Mouse (Mus musculus) cortical plate, adult 2 months (tissue): ENCODE data around the gene H2-Q6. TPM values are rescaled to one million over a fixed set of nuclear protein-coding genes. Genes with fewer than 3 reads are reported as not detected.
"Not testable (repeated sequence)": the region's sequence is repeated elsewhere in the genome, so short reads cannot be mapped to it uniquely, and the experiment has no call there.

Experiments used
- H3K27ac ChIP-seq: fragments of 200-500 bp; 2 replicates; pipeline ENCODE4 v1.5.1; 2012; ENCODE audit warnings: low read length, control low read depth, inconsistent platforms; ENCODE audit not compliant: insufficient read depth
- H3K4me1 ChIP-seq: fragments of 200-500 bp; 2 replicates; pipeline ENCODE4 v1.6.1; 2011; ENCODE audit warnings: low read length; ENCODE audit not compliant: control insufficient read depth, insufficient read depth
- H3K4me3 ChIP-seq: fragments of 200-500 bp; 2 replicates; pipeline ENCODE4 v1.5.1; 2011; ENCODE audit warnings: mild to moderate bottlenecking, low read length, control low read depth; ENCODE audit not compliant: insufficient read depth
- CTCF ChIP-seq: fragments of 200-500 bp; IDR thresholded peaks from 2 replicates; pipeline ENCODE4 v1.5.1; 2011; ENCODE audit warnings: mild to moderate bottlenecking, control low read depth, low read length; ENCODE audit not compliant: insufficient read depth; ENCODE audit errors: extremely low read depth
- POLR2A ChIP-seq: fragments of 200-500 bp; IDR thresholded peaks from 2 replicates; pipeline ENCODE4 v1.6.1; 2011; ENCODE audit warnings: mild to moderate bottlenecking, low read length, control low read depth; ENCODE audit not compliant: insufficient read depth; ENCODE audit errors: extremely low read depth
- polyA plus RNA-seq: library from polyadenylated mRNA; depleted of rRNA; stranded (reverse); fragments of >200 nt; gene quantifications from 2 replicates; pipeline ENCODE4 v1.2.3, GENCODE M21; 2012; rRNA removed

The H2-Q6 gene
- polyA plus RNA-seq = 1.2 and 1.7 TPM in 2 replicates

DNA sequence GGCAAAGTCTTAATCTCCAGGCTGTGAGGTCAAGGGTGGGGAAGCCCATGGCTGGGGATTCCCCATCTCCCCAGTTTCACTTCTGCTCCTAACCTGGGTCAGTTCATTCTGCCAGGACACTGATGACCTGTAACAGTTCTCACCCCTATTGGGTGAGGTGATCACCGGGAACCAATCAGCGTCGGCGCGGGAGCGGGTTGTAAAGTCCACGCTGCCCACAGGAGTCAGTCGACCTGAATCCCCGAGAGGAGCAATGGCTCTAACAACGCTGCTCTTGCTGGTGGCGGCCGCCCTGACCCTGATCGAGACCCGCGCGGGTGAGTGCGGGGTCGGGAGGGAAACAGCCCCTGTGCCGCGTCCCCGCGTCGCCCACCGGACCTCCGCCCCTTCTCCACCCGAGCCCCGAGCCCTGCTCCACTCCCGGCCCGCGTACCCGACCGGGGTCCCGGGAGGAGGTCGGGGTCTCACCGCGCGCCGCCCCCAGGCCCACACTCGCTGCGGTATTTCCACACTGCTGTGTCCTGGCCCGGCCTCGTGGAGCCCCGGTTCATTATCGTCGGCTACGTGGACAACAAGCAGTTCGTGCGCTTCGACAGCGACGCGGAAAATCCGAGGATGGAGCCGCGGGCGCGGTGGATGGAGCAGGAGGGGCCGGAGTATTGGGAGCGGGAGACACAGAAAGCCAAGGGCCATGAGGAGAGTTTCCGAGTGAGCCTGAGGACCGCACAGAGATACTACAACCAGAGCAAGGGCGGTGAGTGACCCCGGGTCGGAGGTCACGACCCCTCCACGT, at the start of gene H2-Q6:
TSS of gene H2-Q6 (plus strand) at position 227 of the 793 bp plus-strand sequence.
- H3K4me1 ChIP-seq, H3K27ac ChIP-seq, H3K4me3 ChIP-seq: not testable (repeated sequence)

DNA sequence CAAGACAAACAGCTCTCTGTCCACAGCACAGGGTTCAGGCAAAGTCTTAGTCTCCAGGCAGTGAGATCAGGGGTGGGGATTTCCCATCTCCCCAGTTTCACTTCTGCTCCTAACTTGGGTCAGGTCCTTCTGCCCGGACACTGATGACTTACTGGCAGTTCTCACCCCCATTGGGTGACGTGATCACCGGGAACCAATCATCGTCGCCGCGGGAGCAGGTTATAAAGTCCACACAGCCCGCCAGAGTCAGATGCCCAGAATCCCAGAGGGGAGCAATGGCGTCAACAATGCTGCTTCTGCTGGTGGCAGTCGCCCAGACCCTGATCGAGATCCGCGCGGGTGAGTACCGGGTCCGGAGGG, 45.3 kb upstream of the H2-Q6 start, which contains the start of gene H2-Q4:
TSS of gene H2-Q4 (plus strand) at position 249 of the 360 bp plus-strand sequence.
- H3K4me1 ChIP-seq = no peaks in the 10 kb centered on the region
- peak within 1 kb of the TSS; percentile 17 for H3K4me3 ChIP-seq
- TF ChIP-seq POLR2A (peak; percentile 55; the same call in 1 of the 2 replicates), CTCF (no peak)
- H3K27ac ChIP-seq = no peak within 1 kb of the TSS

DNA sequence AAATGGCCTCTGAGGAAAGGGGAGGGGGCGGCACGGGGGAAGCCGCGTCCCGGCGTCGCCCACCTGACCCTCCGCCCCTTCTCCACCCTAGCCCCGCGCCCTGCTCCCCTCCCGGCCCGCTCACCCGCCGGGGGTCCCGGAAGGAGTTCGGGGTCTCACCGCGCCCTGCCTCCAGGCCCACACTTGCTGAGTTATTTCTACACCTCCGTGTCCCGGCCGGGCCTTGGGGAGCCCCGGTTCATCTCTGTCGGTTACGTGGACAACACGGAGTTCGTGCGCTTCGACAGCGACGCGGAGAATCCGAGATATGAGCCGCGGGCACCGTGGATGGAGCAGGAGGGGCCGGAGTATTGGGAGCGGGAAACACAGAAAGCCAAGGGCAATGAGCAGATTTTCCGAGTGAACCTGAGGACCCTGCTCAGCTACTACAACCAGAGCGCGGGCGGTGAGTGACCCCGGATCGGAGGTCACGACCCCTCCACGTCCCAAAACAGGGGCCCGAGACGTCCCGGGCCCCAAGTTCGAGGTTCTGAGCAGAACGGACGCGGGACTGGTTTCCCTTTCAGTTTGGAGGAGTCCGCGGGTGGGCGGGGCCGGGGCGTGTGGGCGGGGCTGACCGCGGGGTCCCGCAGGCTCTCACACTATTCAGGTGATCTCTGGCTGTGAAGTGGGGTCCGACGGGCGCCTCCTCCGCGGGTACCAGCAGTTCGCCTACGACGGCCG, 44.8 kb upstream of the H2-Q6 start:
- Histone ChIP-seq H3K4me3 (peak overlapping the region; percentile 17), H3K4me1 (no peaks in the 10 kb centered on the region), H3K27ac (no peak overlapping the region)
- no peak for TF ChIP-seq CTCF
- TF ChIP-seq POLR2A = no peak

DNA sequence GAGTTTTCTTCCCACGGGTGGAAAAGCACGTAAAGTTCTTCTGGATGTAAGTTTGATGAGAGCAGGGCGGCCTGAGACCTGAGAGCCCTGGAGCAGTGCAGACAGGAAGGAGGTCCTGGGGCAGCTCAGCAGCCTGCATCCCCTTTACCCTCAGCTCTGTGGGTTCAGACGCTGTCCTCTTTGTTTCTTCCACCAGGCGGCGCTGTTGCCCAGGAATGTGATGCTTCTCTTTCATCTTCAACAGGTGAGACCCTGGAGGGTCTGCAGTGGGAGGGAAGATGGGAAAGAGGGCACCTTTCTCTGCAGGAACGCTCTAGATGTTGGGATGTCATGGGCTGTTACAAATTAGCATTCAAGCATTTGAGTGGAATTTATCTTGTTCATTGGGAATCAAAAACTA, 34.9 kb upstream of the H2-Q6 start:
- H3K4me1 ChIP-seq, H3K4me3 ChIP-seq, H3K27ac ChIP-seq: not testable (repeated sequence)
- 0 out of 2 replicates have a peak, but pooled peaks have one; percentile 11 for TF ChIP-seq CTCF

DNA sequence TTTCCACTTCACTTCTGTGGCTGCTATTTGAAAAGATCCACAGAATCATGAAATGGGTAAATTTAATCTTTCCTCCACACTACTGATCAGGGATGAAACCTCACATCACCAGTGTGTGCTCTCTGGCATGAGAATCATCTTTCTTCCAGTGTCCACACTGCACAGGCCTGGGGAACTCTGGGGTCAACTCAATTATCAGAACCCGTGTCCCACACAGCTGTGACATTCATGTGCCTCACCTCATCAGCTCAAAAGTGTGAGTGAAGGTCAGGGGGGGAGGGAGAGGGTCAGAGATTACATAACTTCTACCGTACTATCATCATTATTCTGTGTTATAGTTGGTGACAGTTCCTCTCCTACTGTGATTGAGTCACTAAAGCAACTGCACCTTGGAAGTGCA, 32.0 kb upstream of the H2-Q6 start:
- H3K27ac ChIP-seq, H3K4me1 ChIP-seq, H3K4me3 ChIP-seq: not testable (repeated sequence)

DNA sequence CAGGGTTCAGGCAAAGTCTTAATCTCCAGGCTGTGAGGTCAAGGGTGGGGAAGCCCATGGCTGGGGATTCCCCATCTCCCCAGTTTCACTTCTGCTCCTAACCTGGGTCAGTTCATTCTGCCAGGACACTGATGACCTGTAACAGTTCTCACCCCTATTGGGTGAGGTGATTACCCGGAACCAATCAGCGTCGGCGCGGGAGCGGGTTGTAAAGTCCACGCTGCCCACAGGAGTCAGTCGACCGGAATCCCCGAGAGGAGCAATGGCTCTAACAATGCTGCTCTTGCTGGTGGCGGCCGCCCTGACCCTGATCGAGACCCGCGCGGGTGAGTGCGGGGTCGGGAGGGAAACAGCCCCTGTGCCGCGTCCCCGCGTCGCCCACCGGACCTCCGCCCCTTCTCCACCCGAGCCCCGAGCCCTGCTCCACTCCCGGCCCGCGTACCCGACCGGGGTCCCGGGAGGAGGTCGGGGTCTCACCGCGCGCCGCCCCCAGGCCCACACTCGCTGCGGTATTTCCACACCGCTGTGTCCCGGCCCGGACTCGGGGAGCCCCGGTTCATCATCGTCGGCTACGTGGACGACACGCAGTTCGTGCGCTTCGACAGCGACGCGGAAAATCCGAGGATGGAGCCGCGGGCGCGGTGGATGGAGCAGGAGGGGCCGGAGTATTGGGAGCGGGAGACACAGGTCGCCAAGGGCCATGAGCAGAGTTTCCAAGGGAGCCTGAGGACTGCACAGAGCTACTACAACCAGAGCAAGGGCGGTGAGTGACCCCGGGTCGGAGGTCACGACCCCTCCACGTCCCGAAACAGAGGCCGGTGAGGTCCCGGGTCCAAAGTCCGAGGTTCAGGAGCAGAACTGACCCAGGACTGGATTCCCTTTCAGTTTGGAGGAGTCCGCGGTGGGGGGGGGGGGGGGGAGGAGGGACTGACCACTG, 30.5 kb upstream of the H2-Q6 start:
- not testable (repeated sequence) for H3K4me3 ChIP-seq, H3K27ac ChIP-seq, H3K4me1 ChIP-seq

DNA sequence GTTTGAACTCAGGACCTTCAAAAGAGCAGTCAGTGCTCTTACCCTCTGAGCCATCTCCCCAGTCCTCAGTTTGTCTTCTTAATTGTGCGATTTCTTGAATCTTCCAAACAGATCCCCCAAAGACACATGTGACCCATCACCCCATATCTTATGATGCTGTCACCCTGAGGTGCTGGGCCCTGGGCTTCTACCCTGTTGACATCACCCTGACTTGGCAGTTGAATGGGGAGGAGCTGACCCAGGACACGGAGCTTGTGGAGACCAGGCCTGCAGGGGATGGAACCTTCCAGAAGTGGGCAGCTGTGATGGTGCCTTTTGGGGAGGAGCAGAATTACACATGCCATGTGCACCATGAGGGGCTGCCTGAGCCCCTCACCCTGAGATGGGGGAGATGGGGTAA, 27.7 kb upstream of the H2-Q6 start:
- H3K4me3 ChIP-seq, H3K4me1 ChIP-seq, H3K27ac ChIP-seq: not testable (repeated sequence)

DNA sequence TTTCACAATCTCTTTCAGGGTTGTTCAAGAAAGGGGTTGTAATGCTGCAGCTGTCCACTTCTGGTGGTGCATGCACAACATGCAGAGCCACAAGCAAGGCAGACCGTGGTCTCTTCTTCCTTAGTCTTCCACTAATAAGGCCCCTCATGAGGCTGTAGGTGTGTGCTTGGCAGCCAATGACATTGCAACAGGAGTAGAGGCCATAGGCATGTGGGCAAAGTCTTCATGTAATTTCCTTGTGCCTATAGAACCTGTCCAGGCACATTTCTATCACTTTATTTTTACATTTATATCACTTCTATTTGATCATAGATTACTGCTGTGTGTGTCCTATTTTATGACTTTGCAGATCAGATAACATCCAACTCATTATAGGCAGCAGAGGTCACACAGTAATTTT, 11.6 kb upstream of the H2-Q6 start:
- not testable (repeated sequence) for H3K27ac ChIP-seq

DNA sequence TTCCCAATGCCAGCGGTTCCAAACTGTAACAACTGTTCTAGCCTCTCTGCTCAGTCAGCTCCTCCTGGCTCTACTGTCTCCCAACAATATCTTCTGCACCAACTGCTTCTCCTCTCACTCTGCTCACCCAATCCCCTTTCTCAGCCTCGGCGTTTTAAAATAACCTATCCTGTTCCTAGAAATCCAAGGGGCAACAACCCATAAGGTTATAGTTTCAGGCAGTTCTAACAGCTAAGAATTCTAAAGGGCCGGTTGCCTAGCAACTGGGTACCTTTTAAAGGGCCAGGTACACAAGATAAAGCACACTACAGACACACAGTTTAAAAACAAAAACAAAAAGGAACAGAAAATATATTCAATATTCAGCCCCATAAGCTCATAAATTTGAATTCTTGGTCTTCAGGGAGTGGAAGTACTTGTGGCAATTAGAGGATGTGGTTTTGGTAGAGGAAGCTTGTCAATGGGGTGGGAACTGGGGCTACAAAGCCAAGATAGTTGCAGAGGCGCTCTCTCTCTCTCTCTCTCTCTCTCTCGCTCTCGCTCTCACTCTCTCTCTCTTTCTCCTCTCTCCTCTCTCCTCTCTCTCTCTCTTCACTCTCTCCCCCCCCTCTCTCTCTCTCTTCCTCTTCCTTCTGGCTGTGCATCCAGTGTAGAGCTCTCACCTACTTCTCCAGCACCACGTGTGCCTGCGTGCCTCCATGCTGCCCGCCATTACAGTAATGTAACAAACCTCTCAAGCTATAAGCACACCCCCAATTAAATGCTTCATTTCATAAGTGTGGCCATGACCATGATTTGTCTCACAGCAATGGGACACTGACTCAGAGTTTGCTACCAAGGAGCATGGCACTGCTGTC, 9.1 kb upstream of the H2-Q6 start:
- H3K27ac ChIP-seq, H3K4me1 ChIP-seq, H3K4me3 ChIP-seq: not testable (repeated sequence)

More for the DNA sequence above, 11.6 kb upstream of the H2-Q6 start:
- not testable (repeated sequence) for H3K4me1 ChIP-seq, H3K4me3 ChIP-seq

DNA sequence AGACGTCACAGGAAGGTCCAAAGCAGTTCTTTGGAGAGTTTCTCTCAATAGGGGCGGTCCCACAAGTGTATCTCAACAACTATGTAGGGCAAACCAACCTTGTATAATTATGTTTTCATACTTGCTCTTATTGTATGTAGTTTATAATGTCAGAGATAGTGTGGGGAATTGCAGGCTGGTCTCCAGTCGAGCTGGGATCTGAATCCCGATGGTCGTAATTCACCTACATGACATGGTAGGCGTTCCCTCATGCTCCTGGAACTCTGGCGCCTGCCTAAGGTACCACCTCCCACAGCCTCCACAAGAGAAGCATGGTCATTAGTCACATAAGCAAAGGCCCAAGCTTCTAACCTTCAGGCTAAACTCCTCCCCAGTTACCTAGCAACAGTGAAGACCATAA, 5.9 kb upstream of the H2-Q6 start:
- no peak overlapping the region for H3K27ac ChIP-seq
- no peak overlapping the region for H3K4me3 ChIP-seq
- no peaks in the 10 kb centered on the region for H3K4me1 ChIP-seq
- TF ChIP-seq POLR2A (no peak), CTCF (no peak)

DNA sequence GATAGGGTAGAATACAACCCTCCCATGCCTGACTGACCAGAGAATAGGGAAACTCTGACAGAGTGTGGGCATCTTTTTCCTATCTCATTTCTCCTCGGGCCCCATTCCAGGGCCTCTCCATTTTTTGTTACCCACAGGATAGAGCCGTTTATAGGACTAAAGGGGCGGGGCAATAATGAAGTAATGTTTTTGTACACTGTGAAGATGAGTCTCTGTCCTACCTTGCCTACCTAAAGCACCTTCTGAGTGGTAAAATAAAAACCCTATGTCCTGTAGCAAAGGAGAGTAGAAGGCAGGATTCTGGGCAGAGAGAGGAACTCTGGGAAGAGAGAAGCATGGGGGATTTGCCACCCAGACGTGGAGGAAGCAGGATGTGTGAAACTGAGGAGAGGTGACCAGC, 5.1 kb upstream of the H2-Q6 start:
- H3K27ac ChIP-seq, H3K4me1 ChIP-seq, H3K4me3 ChIP-seq: not testable (repeated sequence)
